Mouse (Mus musculus): Measurements from ENCODE around the gene Cox20.
"Not testable (repeated sequence)": the region's sequence is repeated elsewhere in the genome, so short reads cannot be mapped to it uniquely, and the experiment has no call there.

Cox20 gene

GRCm38 (mm10) chr1:178320038-178320722 lies 1.2 kb downstream of the Cox20 start:
- DNase-seq (ENCODE audit: low read depth, low spot score) = no peak

- DNase-seq (ENCODE audit: low read depth, low spot score) = peak; percentile 54
Measured at GRCm38 (mm10) chr1:178320723-178321590, 2.0 kb downstream of the Cox20 start.

- DNase-seq (ENCODE audit: low read depth, low spot score) = peak; percentile 27
Measured at GRCm38 (mm10) chr1:178321730-178322357, 2.9 kb downstream of the Cox20 start.

GRCm38 (mm10) chr1:178323235-178323634 lies 4.3 kb downstream of the Cox20 start:
- no peak for DNase-seq (ENCODE audit: low read depth, low spot score)

GRCm38 (mm10) chr1:178324568-178324967 lies 5.6 kb downstream of the Cox20 start:
- DNase-seq (ENCODE audit: low read depth, low spot score) = no peak

GRCm38 (mm10) chr1:178326357-178326756 lies 7.4 kb downstream of the Cox20 start:
- DNase-seq (ENCODE audit: low read depth, low spot score) = no peak

GRCm38 (mm10) chr1:178326950-178327349 lies 8.0 kb downstream of the Cox20 start:
- DNase-seq (ENCODE audit: low read depth, low spot score) = no peak

- DNase-seq (ENCODE audit: low read depth, low spot score) = no peak
Measured at GRCm38 (mm10) chr1:178329017-178329416, 10.1 kb downstream of the Cox20 start.

- no peak for DNase-seq (ENCODE audit: low read depth, low spot score)
Measured at GRCm38 (mm10) chr1:178329946-178330345, 11.0 kb downstream of the Cox20 start.

- DNase-seq (ENCODE audit: low read depth, low spot score) = peak; percentile 64
Measured at GRCm38 (mm10) chr1:178335860-178336261, 16.9 kb downstream of the Cox20 start.

- peak; percentile 95 for DNase-seq (ENCODE audit: low read depth, low spot score)
Measured at GRCm38 (mm10) chr1:178336289-178336775, 17.4 kb downstream of the Cox20 start.

GRCm38 (mm10) chr1:178336777-178337481 lies 18.0 kb downstream of the Cox20 start:
- DNase-seq (ENCODE audit: low read depth, low spot score) = peak; percentile 83

- DNase-seq (ENCODE audit: low read depth, low spot score) = peak; percentile 96
Measured at GRCm38 (mm10) chr1:178337551-178338317, 18.8 kb downstream of the Cox20 start, which contains the start of gene Hnrnpu. Hnrnpu (minus strand) TSS chr1:178337797.

GRCm38 (mm10) chr1:178338318-178338641 lies 19.4 kb downstream of the Cox20 start:
- DNase-seq (ENCODE audit: low read depth, low spot score) = no peak

- no peak for DNase-seq (ENCODE audit: low read depth, low spot score)
Measured at GRCm38 (mm10) chr1:178340213-178340612, 21.3 kb downstream of the Cox20 start.

GRCm38 (mm10) chr1:178341435-178341834 lies 22.5 kb downstream of the Cox20 start:
- DNase-seq (ENCODE audit: low read depth, low spot score) = no peak

- DNase-seq (ENCODE audit: low read depth, low spot score) = no peak
Measured at GRCm38 (mm10) chr1:178342063-178342462, 23.1 kb downstream of the Cox20 start.

- DNase-seq (ENCODE audit: low read depth, low spot score) = no peak
Measured at GRCm38 (mm10) chr1:178342612-178343011, 23.7 kb downstream of the Cox20 start.

- not testable (repeated sequence) for DNase-seq (ENCODE audit: low read depth, low spot score)
Measured at GRCm38 (mm10) chr1:178344071-178344805, 25.3 kb downstream of the Cox20 start.

GRCm38 (mm10) chr1:178350792-178351191 lies 31.9 kb downstream of the Cox20 start:
- DNase-seq (ENCODE audit: low read depth, low spot score) = no peak

Measured in CD4-positive helper T cell, adult 2 months (primary cell).